Mouse (Mus musculus): ENCODE measurements around the gene Spon1. TPM values are rescaled to one million over a fixed set of nuclear protein-coding genes. Genes with fewer than 3 reads are reported as not detected.

Gene Spon1
- polyA plus RNA-seq, 1 experiment from 2014 or later: 35.1 TPM

GRCm38 (mm10) chr7:113839431-113839830, 73.6 kb downstream of the Spon1 start:
- Histone ChIP-seq H3K36me3 (ENCODE audit: insufficient read depth, low read length) (no peaks in the 10 kb centered on the region), H3K27ac (ENCODE audit: low read length) (no peak overlapping the region), H3K27me3 (replicated peaks; ENCODE audit: insufficient read depth, low read length) (no peaks in the 10 kb centered on the region), H3K9me3 (ENCODE audit: low read length) (no peaks in the 10 kb centered on the region), H3K9ac (replicated peaks; ENCODE audit: low read depth) (no peak overlapping the region), H3K4me1 (ENCODE audit: insufficient read depth, low read depth, low read length) (no peaks in the 10 kb centered on the region), H3K4me3 (ENCODE audit: low read depth, low read length) (no peak overlapping the region), H3K4me2 (replicated peaks; ENCODE audit: low read depth, low read length) (no peak overlapping the region)
- ATAC-seq (no peak), DNase-seq (ENCODE audit: low spot score) (no peak)
- 82% methylated on average over 8 of the region's 8 CpGs for WGBS
- TF ChIP-seq CTCF (IDR thresholded peaks at IDR 0.05) (no peak), EP300 (IDR thresholded peaks at IDR 0.05) (no peak)

GRCm38 (mm10) chr7:113841521-113841920, 75.7 kb downstream of the Spon1 start:
- no peak overlapping the region for H3K27ac ChIP-seq (ENCODE audit: low read length)
- no peaks in the 10 kb centered on the region for H3K36me3 ChIP-seq (ENCODE audit: insufficient read depth, low read length)

GRCm38 (mm10) chr7:113843150-113843549, 77.4 kb downstream of the Spon1 start:
- no peak for ATAC-seq
- TF ChIP-seq CTCF (IDR thresholded peaks at IDR 0.05): no peak
- 80% methylated on average over 2 of the region's 2 CpGs for WGBS

More at GRCm38 (mm10) chr7:113841521-113841920, 75.7 kb downstream of the Spon1 start:
- DNase-seq (ENCODE audit: low spot score) (no peak), ATAC-seq (no peak)
- 83% methylated on average over 2 of the region's 2 CpGs for WGBS
- Histone ChIP-seq H3K9me3 (ENCODE audit: low read length) (no peaks in the 10 kb centered on the region), H3K27me3 (replicated peaks; ENCODE audit: insufficient read depth, low read length) (no peaks in the 10 kb centered on the region), H3K4me1 (ENCODE audit: insufficient read depth, low read depth, low read length) (no peaks in the 10 kb centered on the region), H3K4me3 (ENCODE audit: low read depth, low read length) (no peak overlapping the region), H3K9ac (replicated peaks; ENCODE audit: low read depth) (no peak overlapping the region), H3K4me2 (replicated peaks; ENCODE audit: low read depth, low read length) (no peak overlapping the region)
- no peak for TF ChIP-seq EP300 (IDR thresholded peaks at IDR 0.05)
- TF ChIP-seq CTCF (IDR thresholded peaks at IDR 0.05): no peak

GRCm38 (mm10) chr7:113845191-113845590, 79.4 kb downstream of the Spon1 start:
- Histone ChIP-seq H3K9me3 (ENCODE audit: low read length) (no peaks in the 10 kb centered on the region), H3K36me3 (ENCODE audit: insufficient read depth, low read length) (no peaks in the 10 kb centered on the region), H3K9ac (replicated peaks; ENCODE audit: low read depth) (no peak overlapping the region), H3K27ac (ENCODE audit: low read length) (no peak overlapping the region), H3K27me3 (replicated peaks; ENCODE audit: insufficient read depth, low read length) (no peaks in the 10 kb centered on the region), H3K4me1 (ENCODE audit: insufficient read depth, low read depth, low read length) (no peaks in the 10 kb centered on the region), H3K4me2 (replicated peaks; ENCODE audit: low read depth, low read length) (no peak overlapping the region), H3K4me3 (ENCODE audit: low read depth, low read length) (no peak overlapping the region)
- TF ChIP-seq EP300 (IDR thresholded peaks at IDR 0.05) (no peak), CTCF (IDR thresholded peaks at IDR 0.05) (no peak)
- WGBS: 75% methylated on average over 5 of the region's 5 CpGs
- DNase-seq (ENCODE audit: low spot score) (no peak), ATAC-seq (no peak)

More at GRCm38 (mm10) chr7:113843150-113843549, 77.4 kb downstream of the Spon1 start:
- no peak overlapping the region for H3K4me3 ChIP-seq (ENCODE audit: low read depth, low read length)
- no peaks in the 10 kb centered on the region for H3K9me3 ChIP-seq (ENCODE audit: low read length)
- no peaks in the 10 kb centered on the region for H3K27me3 ChIP-seq (replicated peaks; ENCODE audit: insufficient read depth, low read length)
- H3K9ac ChIP-seq (replicated peaks; ENCODE audit: low read depth): no peak overlapping the region
- no peak overlapping the region for H3K27ac ChIP-seq (ENCODE audit: low read length)
- no peaks in the 10 kb centered on the region for H3K36me3 ChIP-seq (ENCODE audit: insufficient read depth, low read length)
- no peak for DNase-seq (ENCODE audit: low spot score)
- no peaks in the 10 kb centered on the region for H3K4me1 ChIP-seq (ENCODE audit: insufficient read depth, low read depth, low read length)
- H3K4me2 ChIP-seq (replicated peaks; ENCODE audit: low read depth, low read length): no peak overlapping the region

GRCm38 (mm10) chr7:113846553-113846952, 80.8 kb downstream of the Spon1 start:
- Histone ChIP-seq H3K4me3 (ENCODE audit: low read depth, low read length) (no peak overlapping the region), H3K4me2 (replicated peaks; ENCODE audit: low read depth, low read length) (no peak overlapping the region), H3K27ac (ENCODE audit: low read length) (no peak overlapping the region), H3K4me1 (ENCODE audit: insufficient read depth, low read depth, low read length) (no peaks in the 10 kb centered on the region), H3K27me3 (replicated peaks; ENCODE audit: insufficient read depth, low read length) (no peaks in the 10 kb centered on the region), H3K9me3 (ENCODE audit: low read length) (no peaks in the 10 kb centered on the region), H3K9ac (replicated peaks; ENCODE audit: low read depth) (no peak overlapping the region), H3K36me3 (ENCODE audit: insufficient read depth, low read length) (no peaks in the 10 kb centered on the region)
- WGBS: 43% methylated on average over 3 of the region's 3 CpGs
- no peak for DNase-seq (ENCODE audit: low spot score)
- TF ChIP-seq EP300 (IDR thresholded peaks at IDR 0.05): no peak
- TF ChIP-seq CTCF (IDR thresholded peaks at IDR 0.05): no peak
- no peak for ATAC-seq

GRCm38 (mm10) chr7:113847041-113847819, 81.4 kb downstream of the Spon1 start:
- 66% methylated on average over 7 of the region's 7 CpGs for WGBS
- Histone ChIP-seq H3K4me2 (replicated peaks; ENCODE audit: low read depth, low read length) (no peak overlapping the region), H3K9me3 (ENCODE audit: low read length) (no peaks in the 10 kb centered on the region), H3K4me3 (ENCODE audit: low read depth, low read length) (no peak overlapping the region), H3K9ac (replicated peaks; ENCODE audit: low read depth) (no peak overlapping the region), H3K27me3 (replicated peaks; ENCODE audit: insufficient read depth, low read length) (no peaks in the 10 kb centered on the region), H3K4me1 (ENCODE audit: insufficient read depth, low read depth, low read length) (no peaks in the 10 kb centered on the region), H3K36me3 (ENCODE audit: insufficient read depth, low read length) (no peaks in the 10 kb centered on the region), H3K27ac (ENCODE audit: low read length) (no peak overlapping the region)
- ATAC-seq (no peak), DNase-seq (ENCODE audit: low spot score) (no peak)
- no peak for TF ChIP-seq CTCF (IDR thresholded peaks at IDR 0.05)
- no peak for TF ChIP-seq EP300 (IDR thresholded peaks at IDR 0.05)
